Comparison of ENCODE assay signal across 24 mouse cellular contexts in genomic region chrX:162021724-162022123, GRCm38 (mm10).
DNase-seq lines count a peak whose midpoint lies in the region; ATAC-seq and TF ChIP-seq lines count a peak whose summit lies in the region.
"Had no signal": no experiment of that assay in that cellular context is flagged by ENCODE, and none has a peak within 500 bp of the region (broad histone marks: within the 10 kb centered on the region; RNA-seq: fewer than 3 reads in every experiment).

No protein-coding gene starts in this region.

- ATAC-seq in Patski, result peak; percentile 8
- ATAC-seq in kidney, postnatal 0 days (replicated peaks; ENCODE audit: low FRiP score, low read depth), result peak; percentile 78
- ATAC-seq: forebrain, embryonic 14.5 days had no signal

- no peaks in the 10 kb centered on the region for H3K4me1 ChIP-seq in kidney, postnatal 0 days (replicated peaks; ENCODE audit: insufficient read depth, low read length)

- POLR2A ChIA-PET in Patski (lab: Charles Lee), result no interaction called here

- TF ChIP-seq CTCF in Patski (IDR thresholded peaks at IDR 0.05), result no peak
- TF ChIP-seq CTCF in kidney, postnatal 0 days (IDR thresholded peaks at IDR 0.05; ENCODE audit: low read depth), result no peak

- no peak for DNase-seq in Patski (ENCODE audit: low read depth, low spot score)
- peak; percentile 51 to 89 for DNase-seq in kidney, adult 8-10 months
- DNase-seq in kidney, postnatal 0 days (ENCODE audit: low spot score), result no peak
- DNase-seq in kidney, postnatal 36 days, result peak; percentile 51 to 73
- DNase-seq in urinary bladder, postnatal 4 days (ENCODE audit: low spot score in 2 of 2), result no peak
- DNase-seq in adrenal gland, postnatal 25 days, result no peak
- no peak for DNase-seq in layer of hippocampus, adult 11-12 months (ENCODE audit: low spot score)
- DNase-seq: adrenal gland, adult 2 months; adrenal gland, postnatal 36 days; cerebellum, adult 11 months; cerebellum, adult 8-10 months; cerebellum, postnatal 14 days; embryo, embryonic 11 days; gastrocnemius, adult 2 months; gastrocnemius, postnatal 25 days; heart, adult 18-20 months; heart, postnatal 10 days had no signal

- no peak overlapping the region for H3K9ac ChIP-seq in kidney, postnatal 0 days (ENCODE audit: low read depth, low read length)
- H3K9ac ChIP-seq: embryonic facial prominence, embryonic 15.5 days; hindbrain, embryonic 13.5 days had no signal

- H3K4me3 ChIP-seq in kidney, postnatal 0 days (replicated peaks; ENCODE audit: low read depth, low read length), result no peak overlapping the region
- H3K4me3 ChIP-seq: embryonic facial prominence, embryonic 15.5 days; erythroblast, embryonic 14.5 days; forebrain, embryonic 10.5 days; gastrocnemius, adult 2 months; heart, embryonic 10.5 days; hindbrain, embryonic 13.5 days had no signal

- H3K9me3 ChIP-seq in kidney, postnatal 0 days (replicated peaks; ENCODE audit: low read length), result no peaks in the 10 kb centered on the region
- H3K9me3 ChIP-seq: embryonic facial prominence, embryonic 15.5 days; forebrain, embryonic 10.5 days; heart, embryonic 10.5 days; hindbrain, embryonic 13.5 days had no signal

- CTCF ChIA-PET in Patski (lab: Charles Lee), result interaction anchor here (1.6 to 1.9 kb wide), 2 partner anchors 12 to 15 kb away, joined by 5 to 6 read pairs; no protein-coding TSS in a partner anchor

- H3K27ac ChIP-seq in kidney, postnatal 0 days, result no peak overlapping the region
- H3K27ac ChIP-seq: embryonic facial prominence, embryonic 15.5 days; forebrain, embryonic 10.5 days; gastrocnemius, adult 2 months; heart, embryonic 10.5 days; hindbrain, embryonic 13.5 days had no signal

- H3K27me3 ChIP-seq in Patski, result peaks cover 5% of the 10 kb centered on the region
- H3K27me3 ChIP-seq in kidney, postnatal 0 days (ENCODE audit: insufficient read depth, low read length), result no peaks in the 10 kb centered on the region
- H3K27me3 ChIP-seq: CH12.LX had no signal

- WGBS in kidney, postnatal 0 days, result 63% methylated on average over 3 of the region's 3 CpGs

- H3K4me2 ChIP-seq in kidney, postnatal 0 days (ENCODE audit: low read length), result no peak overlapping the region
- H3K4me2 ChIP-seq: embryonic facial prominence, embryonic 15.5 days; hindbrain, embryonic 13.5 days had no signal

- no peaks in the 10 kb centered on the region for H3K36me3 ChIP-seq in kidney, postnatal 0 days (ENCODE audit: insufficient read depth, low read length)
- H3K36me3 ChIP-seq: embryonic facial prominence, embryonic 15.5 days; forebrain, embryonic 10.5 days; heart, embryonic 10.5 days; hindbrain, embryonic 13.5 days had no signal

- in situ Hi-C loops in Patski (cut with MboI; ENCODE audit: low pct_unique_long_range_greater_than_20kb), result no loop called here

Comparison
In these comparisons a context has a peak if more than half of its experiments do, and no peak if none do; other contexts are left out.
1. DNase-seq: peak in kidney, adult 8-10 months (2 of 2) and kidney, postnatal 36 days (2 of 2); none in Patski (single experiment), kidney, postnatal 0 days (single experiment), urinary bladder, postnatal 4 days (0 of 2), adrenal gland, postnatal 25 days (single experiment) and layer of hippocampus, adult 11-12 months (single experiment).